Mouse (Mus musculus): ENCODE measurements around the gene Tex22. TPM values are rescaled to one million over a fixed set of nuclear protein-coding genes. Genes with fewer than 3 reads are reported as not detected.

Gene Tex22
- not detected for polyA plus RNA-seq (2014; fragmentation: Illumina TruSeq; extraction: RNeasy Lipid Tissue Mini Kit (QIAGEN cat#74804); ENCODE audit: low read depth, low replicate concordance)

GRCm38 (mm10) chr12:113074329-113075062 is at the start of gene Tex22:
Tex22 (plus strand) TSS chr12:113074502.

GRCm38 (mm10) chr12:113097749-113098281 is 23.5 kb downstream of the Tex22 start, which contains the start of gene Mta1:
Mta1 (plus strand) TSS chr12:113098278.

Other genes with a start within 250 kb of the Tex22 start
- gene Cdca4, start 245.1 kb upstream of the Tex22 start, polyA plus RNA-seq (2014; fragmentation: Illumina TruSeq; extraction: RNeasy Lipid Tissue Mini Kit (QIAGEN cat#74804); ENCODE audit: low read depth, low replicate concordance), result 6.0 TPM
- 0.47 TPM for gene Gpr132, start 206.3 kb upstream of the Tex22 start, polyA plus RNA-seq (2014; fragmentation: Illumina TruSeq; extraction: RNeasy Lipid Tissue Mini Kit (QIAGEN cat#74804); ENCODE audit: low read depth, low replicate concordance)
- gene Jag2, start 144.7 kb upstream of the Tex22 start, polyA plus RNA-seq (2014; fragmentation: Illumina TruSeq; extraction: RNeasy Lipid Tissue Mini Kit (QIAGEN cat#74804); ENCODE audit: low read depth, low replicate concordance), result 19.3 TPM
- 9.4 TPM for gene Nudt14, start 132.4 kb upstream of the Tex22 start, polyA plus RNA-seq (2014; fragmentation: Illumina TruSeq; extraction: RNeasy Lipid Tissue Mini Kit (QIAGEN cat#74804); ENCODE audit: low read depth, low replicate concordance)
- gene Btbd6, start 98.0 kb upstream of the Tex22 start, polyA plus RNA-seq (2014; fragmentation: Illumina TruSeq; extraction: RNeasy Lipid Tissue Mini Kit (QIAGEN cat#74804); ENCODE audit: low read depth, low replicate concordance), result 21.7 TPM
- gene Brf1, start 73.8 kb upstream of the Tex22 start, polyA plus RNA-seq (2014; fragmentation: Illumina TruSeq; extraction: RNeasy Lipid Tissue Mini Kit (QIAGEN cat#74804); ENCODE audit: low read depth, low replicate concordance), result 27.8 TPM
- 33.8 TPM for gene Pacs2, start 60.0 kb upstream of the Tex22 start, polyA plus RNA-seq (2014; fragmentation: Illumina TruSeq; extraction: RNeasy Lipid Tissue Mini Kit (QIAGEN cat#74804); ENCODE audit: low read depth, low replicate concordance)
- 33.2 TPM for gene Mta1, start 23.8 kb downstream of the Tex22 start, polyA plus RNA-seq (2014; fragmentation: Illumina TruSeq; extraction: RNeasy Lipid Tissue Mini Kit (QIAGEN cat#74804); ENCODE audit: low read depth, low replicate concordance)
- 1,580 TPM for gene Crip2, start 65.7 kb downstream of the Tex22 start, polyA plus RNA-seq (2014; fragmentation: Illumina TruSeq; extraction: RNeasy Lipid Tissue Mini Kit (QIAGEN cat#74804); ENCODE audit: low read depth, low replicate concordance)
- 299 TPM for gene Crip1, start 71.8 kb downstream of the Tex22 start, polyA plus RNA-seq (2014; fragmentation: Illumina TruSeq; extraction: RNeasy Lipid Tissue Mini Kit (QIAGEN cat#74804); ENCODE audit: low read depth, low replicate concordance)
- gene Tedc1, start 81.9 kb downstream of the Tex22 start, polyA plus RNA-seq (2014; fragmentation: Illumina TruSeq; extraction: RNeasy Lipid Tissue Mini Kit (QIAGEN cat#74804); ENCODE audit: low read depth, low replicate concordance), result not detected
- gene Tmem121, start 111.4 kb downstream of the Tex22 start, polyA plus RNA-seq (2014; fragmentation: Illumina TruSeq; extraction: RNeasy Lipid Tissue Mini Kit (QIAGEN cat#74804); ENCODE audit: low read depth, low replicate concordance), result not detected